Mouse (Mus musculus) ES-CJ7 (cell line): Measurements from ENCODE around the gene Tbc1d14.

Source experiments
- DNase-seq: peaks from one replicate; pipeline ENCODE4 v3.0.0; 2011; ENCODE audit warnings: low read depth, low spot score

Tbc1d14 gene

GRCm38 (mm10) chr5:36508351-36508750 is 84.7 kb downstream of the Tbc1d14 start:
- no peak for DNase-seq

GRCm38 (mm10) chr5:36505643-36506042 is 87.4 kb downstream of the Tbc1d14 start:
- DNase-seq: no peak

GRCm38 (mm10) chr5:36505235-36505634 is 87.8 kb downstream of the Tbc1d14 start:
- peak; percentile 7 for DNase-seq

GRCm38 (mm10) chr5:36494709-36495108 is 98.4 kb downstream of the Tbc1d14 start:
- no peak for DNase-seq

- DNase-seq: no peak
Observed at GRCm38 (mm10) chr5:36493919-36494318, 99.2 kb downstream of the Tbc1d14 start.

GRCm38 (mm10) chr5:36489225-36489624 is 103.9 kb downstream of the Tbc1d14 start:
- DNase-seq: peak; percentile 37

- DNase-seq: peak; percentile 15
Observed at GRCm38 (mm10) chr5:36485306-36485705, 107.8 kb downstream of the Tbc1d14 start.

- DNase-seq: peak; percentile 98
Observed at GRCm38 (mm10) chr5:36484171-36484990, 108.7 kb downstream of the Tbc1d14 start, which contains the start of the genes Tada2b and Ccdc96. Gene Tada2b (minus strand): TSS chr5:36484285. Gene Ccdc96 (plus strand): TSS chr5:36484588.

- DNase-seq: no peak
Observed at GRCm38 (mm10) chr5:36483203-36484101, 109.6 kb downstream of the Tbc1d14 start.

- DNase-seq: peak; percentile 28
Observed at GRCm38 (mm10) chr5:36481114-36481513, 112.0 kb downstream of the Tbc1d14 start.

GRCm38 (mm10) chr5:36480398-36480797 is 112.7 kb downstream of the Tbc1d14 start:
- no peak for DNase-seq

- DNase-seq: no peak
Observed at GRCm38 (mm10) chr5:36479735-36480134, 113.3 kb downstream of the Tbc1d14 start.

GRCm38 (mm10) chr5:36478540-36479420 is 114.3 kb downstream of the Tbc1d14 start:
- no peak for DNase-seq

GRCm38 (mm10) chr5:36477486-36477885 is 115.6 kb downstream of the Tbc1d14 start:
- DNase-seq: no peak

GRCm38 (mm10) chr5:36474283-36474682 is 118.8 kb downstream of the Tbc1d14 start:
- peak; percentile 79 for DNase-seq

GRCm38 (mm10) chr5:36472876-36473655 is 120.0 kb downstream of the Tbc1d14 start:
- no peak for DNase-seq

GRCm38 (mm10) chr5:36471206-36471605 is 121.9 kb downstream of the Tbc1d14 start:
- no peak for DNase-seq

GRCm38 (mm10) chr5:36465889-36466288 is 127.2 kb downstream of the Tbc1d14 start:
- DNase-seq: no peak

GRCm38 (mm10) chr5:36464709-36465661 is 128.1 kb downstream of the Tbc1d14 start, which contains the start of gene Grpel1:
Gene Grpel1 (plus strand): TSS chr5:36464998.
- DNase-seq: peak; percentile 100
